ENCODE assay signal across 20 mouse cellular contexts in genomic region chr1:144498725-144499124, GRCm38 (mm10).
"Had no signal": no experiment of that assay in that cellular context is flagged by ENCODE, and none has a peak within 500 bp of the region (broad histone marks: within the 10 kb centered on the region; RNA-seq: fewer than 3 reads in every experiment).

No protein-coding gene starts in this region.

- H3K36me3 ChIP-seq: kidney, embryonic 15.5 days; limb, embryonic 12.5 days; limb, embryonic 15.5 days; midbrain, embryonic 10.5 days; midbrain, embryonic 13.5 days; stomach, embryonic 15.5 days had no signal

- H3K27ac ChIP-seq: kidney, embryonic 15.5 days; limb, embryonic 12.5 days; limb, embryonic 15.5 days; liver, embryonic 14.5 days; macrophage; midbrain, embryonic 10.5 days; midbrain, embryonic 13.5 days; stomach, embryonic 15.5 days had no signal

- H3K27me3 ChIP-seq: kidney, embryonic 15.5 days; limb, embryonic 12.5 days; limb, embryonic 15.5 days; megakaryocyte, embryonic 14.5 days; midbrain, embryonic 13.5 days; stomach, embryonic 15.5 days had no signal

- H3K4me2 ChIP-seq: kidney, embryonic 15.5 days; limb, embryonic 12.5 days; limb, embryonic 15.5 days; liver, embryonic 11.5 days; lung, embryonic 14.5 days; midbrain, embryonic 13.5 days; stomach, embryonic 15.5 days had no signal

- ATAC-seq: liver, postnatal 0 days; lung, postnatal 0 days; midbrain, embryonic 13.5 days had no signal

- DNase-seq: kidney, adult 8-10 months; kidney, postnatal 10 days; kidney, postnatal 36 days; left cerebral cortex, postnatal 4 days; liver, postnatal 0 days; lung, embryonic 14.5 days; right cerebral cortex, postnatal 25 days; spleen, adult 18-20 months; thymus, postnatal 25 days had no signal

- H3K9ac ChIP-seq: kidney, embryonic 15.5 days; limb, embryonic 12.5 days; limb, embryonic 15.5 days; liver, embryonic 14.5 days; liver, postnatal 0 days; lung, embryonic 14.5 days; midbrain, embryonic 13.5 days; stomach, embryonic 15.5 days had no signal

- H3K4me1 ChIP-seq: kidney, embryonic 15.5 days; limb, embryonic 12.5 days; limb, embryonic 15.5 days; midbrain, embryonic 10.5 days; midbrain, embryonic 13.5 days; stomach, embryonic 15.5 days had no signal

- H3K9me3 ChIP-seq: kidney, embryonic 15.5 days; limb, embryonic 12.5 days; limb, embryonic 15.5 days; megakaryocyte, embryonic 14.5 days; midbrain, embryonic 10.5 days; midbrain, embryonic 13.5 days; stomach, embryonic 15.5 days had no signal

- H3K4me3 ChIP-seq: kidney, embryonic 15.5 days; limb, embryonic 12.5 days; limb, embryonic 15.5 days; megakaryocyte, embryonic 14.5 days; midbrain, embryonic 10.5 days; midbrain, embryonic 13.5 days; stomach, embryonic 15.5 days had no signal
